Mouse (Mus musculus): ENCODE measurements at regions not wholly inside any gene's neighbourhood (a gene's known extent, or its start where the extent isn't known, plus 50 kb on each side); places are given as distances from the start of the nearest gene placed in this dataset.

DNA sequence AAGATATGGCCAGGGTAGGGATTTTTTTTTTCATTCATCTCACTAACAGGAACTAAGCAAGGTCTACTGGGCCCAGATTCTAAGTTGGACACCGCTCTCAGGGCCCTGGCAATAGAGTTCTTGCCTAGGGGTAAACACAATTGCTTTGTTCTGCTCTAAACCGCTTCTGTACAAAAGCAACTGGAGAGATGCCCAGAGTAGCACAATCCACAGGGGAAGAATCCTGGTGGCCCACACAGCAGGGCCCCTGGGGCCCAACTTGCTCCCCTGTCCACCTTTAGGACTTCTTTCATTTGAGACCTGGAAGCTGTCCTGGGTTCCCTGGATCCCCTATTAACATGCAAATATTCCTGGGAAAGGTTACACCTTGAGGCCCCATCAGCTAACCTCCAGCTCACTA lies 639.4 kb downstream of the Insc start:
- DNase-seq: no peak

DNA sequence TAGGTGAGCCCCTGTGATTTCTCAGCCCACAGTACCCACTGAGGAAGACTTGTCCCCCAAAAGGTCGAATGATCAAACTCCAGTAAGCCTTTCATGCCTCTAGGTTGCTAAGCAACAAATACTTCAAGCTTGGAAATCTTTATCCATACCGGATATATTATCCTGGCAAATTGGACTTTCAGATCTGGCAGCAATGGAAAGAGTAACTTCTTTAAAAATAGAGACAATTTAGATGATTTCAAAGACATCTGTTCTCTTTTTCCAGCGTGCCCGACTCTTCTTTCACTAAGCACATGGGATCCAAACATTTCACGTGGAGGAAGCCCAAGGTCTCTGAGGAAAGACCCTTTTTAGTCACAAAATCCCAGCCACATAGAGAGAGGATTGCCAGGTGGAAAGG lies 645.4 kb downstream of the Insc start:
- DNase-seq: no peak

DNA sequence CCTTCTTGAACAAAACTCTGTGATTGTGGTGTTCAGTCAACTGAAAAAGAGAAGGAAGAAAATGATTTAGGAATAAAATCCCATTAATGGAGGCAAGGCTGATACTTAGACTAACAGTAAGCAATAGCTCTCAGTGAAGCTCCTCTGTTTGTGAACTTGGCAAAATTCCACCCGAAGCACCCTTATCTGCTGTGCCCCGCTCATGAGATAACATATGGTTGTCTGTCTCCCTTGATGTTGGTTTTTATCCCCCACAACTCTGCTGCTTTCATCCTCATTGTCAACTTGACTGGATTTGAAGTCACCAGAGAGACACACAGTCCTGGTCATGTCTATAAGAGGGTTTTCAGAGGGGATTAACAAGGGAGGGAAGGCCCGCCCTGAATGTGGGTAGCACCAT lies 646.1 kb downstream of the Sox6 start:
- no peak for DNase-seq

DNA sequence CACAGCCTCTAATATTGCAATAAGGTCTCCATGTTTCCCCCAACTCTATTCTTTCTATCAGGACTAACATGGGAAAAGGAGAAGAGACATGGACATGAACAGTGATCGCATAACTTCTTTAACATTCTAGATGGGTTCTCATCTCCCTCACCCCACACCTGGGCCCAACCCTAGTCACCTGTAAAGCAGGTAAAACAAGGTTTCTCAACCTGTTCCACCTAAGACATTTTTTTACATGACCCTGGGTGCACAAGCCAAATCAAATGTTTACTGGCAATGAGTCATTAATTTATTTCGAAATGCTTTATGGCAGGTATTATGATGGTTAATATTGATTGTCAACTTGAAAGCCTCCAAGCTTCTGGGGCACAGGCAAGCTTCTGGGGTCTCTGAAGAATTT lies 640.4 kb downstream of the Sox6 start:
- DNase-seq: no peak

DNA sequence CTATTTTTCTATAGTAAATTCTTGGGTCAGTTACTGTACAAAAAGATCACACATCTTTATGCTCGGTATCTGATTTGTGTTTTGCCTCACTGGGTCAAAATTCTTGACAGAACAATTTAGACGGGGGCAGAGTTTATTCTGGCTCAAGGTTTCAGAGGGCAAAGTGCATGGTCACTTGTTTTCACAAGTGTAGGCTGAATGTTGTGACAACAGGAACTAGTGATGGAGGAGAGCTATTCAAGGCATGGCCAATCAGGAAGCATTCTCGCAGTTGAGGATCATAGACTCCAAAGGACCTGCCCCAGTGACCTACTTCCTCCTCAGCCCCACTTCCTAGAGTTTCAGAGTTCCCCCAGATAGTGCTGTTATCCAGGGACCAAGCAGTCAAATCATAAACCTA lies 639.1 kb downstream of the Sox6 start:
- DNase-seq: no peak

DNA sequence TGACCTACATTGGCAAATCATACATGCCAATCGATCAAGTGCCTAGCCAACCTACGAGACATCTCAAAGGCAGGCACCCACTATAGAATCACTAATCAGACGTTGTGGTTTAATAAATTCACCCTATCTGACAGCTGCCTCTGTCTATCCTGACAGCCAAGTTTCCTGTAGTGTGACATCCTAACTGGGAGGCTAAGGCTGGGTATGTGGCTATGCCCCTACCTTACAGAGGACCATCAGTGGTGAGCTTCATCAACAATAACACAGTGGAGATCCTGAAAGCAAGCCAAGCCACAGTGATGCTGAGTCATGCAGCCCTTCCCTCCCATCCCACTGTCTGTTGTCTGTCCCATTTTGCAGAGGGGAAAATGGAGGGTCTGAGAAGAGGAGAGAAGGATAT lies 630.7 kb downstream of the Sox6 start:
- no peak for DNase-seq

DNA sequence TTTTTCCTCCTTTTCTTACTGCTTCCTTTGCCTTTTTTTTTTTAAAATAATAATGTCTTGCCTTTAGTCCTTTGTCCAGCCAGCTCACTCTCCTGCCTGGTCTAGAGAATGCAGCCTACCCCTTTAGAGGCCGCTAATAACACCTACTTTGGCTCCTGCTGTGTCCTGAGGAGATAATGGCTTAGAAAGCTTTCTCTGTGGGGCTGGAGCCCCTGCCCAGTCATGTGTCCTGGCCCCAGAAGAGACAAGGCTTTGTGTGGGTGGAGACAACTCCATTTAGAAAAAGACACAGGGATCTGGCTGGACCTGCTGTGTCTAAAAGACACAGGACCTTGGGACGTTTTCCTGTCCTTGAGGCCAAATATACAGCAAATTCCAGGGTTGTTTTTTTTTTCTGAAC lies 629.7 kb downstream of the Sox6 start:
- DNase-seq: no peak

DNA sequence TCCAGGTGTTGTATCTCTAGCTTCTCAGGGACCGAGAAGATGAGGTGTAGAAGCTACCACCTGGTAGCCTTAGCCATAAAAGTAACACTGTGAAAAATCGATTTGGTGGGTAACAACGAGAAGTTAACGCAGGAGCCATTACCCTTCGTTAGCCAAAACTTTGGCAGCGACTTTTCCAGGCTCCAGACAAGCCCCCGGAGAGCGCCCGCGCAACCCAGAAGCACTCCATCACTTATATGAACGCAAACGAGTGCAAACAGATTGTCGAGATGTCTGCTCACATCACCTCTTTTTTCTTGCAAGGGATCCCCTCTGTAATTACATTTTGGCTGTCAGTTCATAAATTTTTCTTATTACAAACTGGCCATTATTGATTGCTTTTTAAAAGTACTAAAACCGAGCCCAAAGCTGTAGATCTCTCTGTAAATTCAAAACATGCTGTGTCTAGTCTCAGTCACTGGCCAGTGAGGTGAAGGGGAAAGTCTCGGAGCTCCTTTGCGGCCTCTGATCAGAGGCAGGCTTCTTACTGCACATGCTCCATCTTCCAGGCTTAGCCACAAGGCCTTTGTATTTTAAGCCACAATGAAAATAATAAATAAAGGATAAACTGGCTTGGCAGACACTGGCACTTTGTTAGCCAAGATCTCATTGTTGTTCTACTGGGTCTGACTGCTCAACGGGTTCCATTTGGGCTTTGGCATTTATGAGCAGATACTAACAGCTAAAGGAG lies 627.9 kb downstream of the Sox6 start:
- DNase-seq: no peak

DNA sequence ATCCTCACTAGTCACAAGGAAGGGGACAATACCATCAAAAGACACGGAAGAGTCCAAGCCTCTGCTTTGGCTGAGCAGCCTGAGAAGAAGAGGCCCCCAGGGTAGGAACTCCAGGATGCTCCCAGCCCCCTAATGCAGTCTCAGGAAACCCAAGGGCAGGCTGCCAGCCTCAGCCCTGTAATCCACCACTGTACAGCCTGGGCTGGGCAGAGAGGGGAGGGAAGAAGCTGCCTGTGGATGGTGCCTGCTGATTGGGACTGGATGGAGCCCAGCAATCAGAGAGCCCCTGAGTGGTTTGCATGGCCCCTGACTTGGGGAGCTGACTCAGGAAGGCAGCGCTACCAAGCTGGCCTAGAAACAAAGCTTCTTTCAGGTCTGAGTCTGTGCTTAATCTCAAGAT lies 627.1 kb downstream of the Sox6 start:
- no peak for DNase-seq

DNA sequence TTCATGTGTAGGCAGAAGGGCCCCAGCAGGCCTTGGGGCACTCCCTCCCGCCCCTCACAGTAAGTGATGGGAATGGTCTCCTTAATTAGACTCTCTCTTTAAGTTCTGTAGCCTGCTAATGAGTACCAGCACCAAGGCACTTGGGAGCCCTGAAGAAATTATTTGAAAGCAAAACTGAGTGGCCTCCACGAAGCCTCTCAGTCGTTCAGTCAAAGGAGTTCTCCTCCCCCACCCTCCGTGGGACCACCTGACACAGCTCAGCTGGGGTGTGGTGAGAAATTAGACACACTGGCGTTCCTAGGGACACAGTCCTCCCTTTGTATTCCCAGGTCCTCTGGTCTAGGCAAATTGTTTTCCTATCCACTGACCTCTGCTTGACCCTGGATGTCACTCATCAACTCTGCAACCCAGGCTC lies 623.4 kb downstream of the Sox6 start:
- DNase-seq: no peak

Measured in thymus, postnatal 36 days (tissue).